Mouse (Mus musculus) hematopoietic multipotent progenitor cell, adult 10-12 weeks (in vitro differentiated cells): Measurements from ENCODE around the gene Pvr. TPM values are rescaled to one million over a fixed set of nuclear protein-coding genes. Genes with fewer than 3 reads are reported as not detected.

Experiments used
- polyA plus RNA-seq: library from polyadenylated mRNA; stranded (reverse); fragments of >175 nt; gene quantifications from 2 replicates; pipeline ENCODE4 v1.2.3, GENCODE M21; 2012; ENCODE audit warnings: low replicate concordance

Gene Pvr
- polyA plus RNA-seq: 2.9 and 3.6 TPM in 2 replicates

GRCm38 (mm10) chr7:19920506-19921261 lies at the start of gene Pvr:
Gene Pvr, minus strand, starts transcription at chr7:19921160.

DNA sequence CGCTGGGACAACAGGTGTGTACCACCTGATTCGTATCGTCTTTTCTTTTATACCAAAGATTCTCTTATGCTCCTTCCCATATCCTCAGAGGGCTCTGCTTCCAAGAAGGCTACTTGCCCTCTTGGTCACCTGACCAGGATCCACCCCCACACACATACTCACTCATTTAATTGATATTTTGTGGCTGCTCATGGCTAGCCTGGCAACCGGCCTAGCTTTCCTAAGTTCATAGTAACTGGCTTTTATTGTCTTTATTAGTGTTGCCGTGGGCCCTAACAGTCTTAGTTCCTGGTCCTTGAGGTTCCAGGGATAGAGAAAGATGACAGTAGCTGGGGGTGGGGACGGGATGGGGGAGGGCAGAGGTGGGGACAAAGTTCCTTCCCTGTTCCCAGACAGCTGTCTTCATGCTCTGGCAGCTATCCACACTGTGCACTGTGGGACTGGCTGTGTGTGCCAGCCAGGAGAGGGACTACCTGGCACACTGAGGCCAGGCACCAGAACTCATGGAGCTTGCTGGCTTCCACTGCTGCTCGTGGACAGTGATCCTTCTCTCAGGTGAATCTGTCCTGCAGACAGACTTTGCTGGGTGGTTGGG lies 44.1 kb upstream of the Pvr start, which contains the start of gene Ceacam20:
Gene Ceacam20 (plus strand): TSS at position 428 of the 595 bp plus-strand sequence.

DNA sequence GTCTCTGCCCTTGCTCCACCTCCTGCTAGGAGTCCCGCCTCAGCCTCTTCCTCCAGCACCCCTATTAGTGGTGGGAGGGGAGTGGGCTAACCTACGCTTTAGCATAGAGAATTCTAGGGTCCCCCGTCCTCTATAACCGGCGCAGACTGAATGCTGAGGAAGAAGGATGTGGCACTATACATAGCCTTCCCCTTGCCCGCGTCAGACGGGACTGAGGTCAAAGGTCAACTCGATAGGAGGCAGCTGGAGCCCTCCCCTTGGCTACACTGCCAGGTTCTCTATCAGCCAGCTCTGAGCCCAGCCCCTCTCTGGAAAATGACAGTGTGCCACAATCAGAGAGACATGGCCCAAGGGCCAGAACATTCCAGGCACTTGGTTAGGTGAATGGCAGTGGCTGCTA lies 29.6 kb upstream of the Pvr start, which contains the start of gene Igsf23:
Gene Igsf23 (minus strand): TSS at position 168 of the 400 bp plus-strand sequence.

GRCm38 (mm10) chr7:19887849-19888248 lies 33.1 kb downstream of the Pvr start, which contains the start of gene Ceacam19:
Gene Ceacam19, minus strand, starts transcription at chr7:19887965.

GRCm38 (mm10) chr7:19861199-19861598 lies 59.8 kb downstream of the Pvr start, which contains the start of gene Ceacam16:
Gene Ceacam16, minus strand, starts transcription at chr7:19861299.

Other genes with a start within 250 kb of the Pvr start
- gene Apoc2, start 243.2 kb downstream of the Pvr start, polyA plus RNA-seq: 1.4 and 6.6 TPM in 2 replicates
- 2.7 TPM in 1 of 2 replicates, not detected in the other for gene Gm44805, start 239.7 kb downstream of the Pvr start, polyA plus RNA-seq
- 0.61 TPM in 1 of 2 replicates, not detected in the other for gene Apoc4, start 239.7 kb downstream of the Pvr start, polyA plus RNA-seq
- gene Apoc1, start 228.5 kb downstream of the Pvr start, polyA plus RNA-seq: 0.67 and 8.3 TPM in 2 replicates
- 752 and 1,634 TPM in 2 replicates for gene Apoe, start 222.0 kb downstream of the Pvr start, polyA plus RNA-seq
- 85.0 and 96.7 TPM in 2 replicates for gene Tomm40, start 205.7 kb downstream of the Pvr start, polyA plus RNA-seq
- gene Nectin2, start 170.7 kb downstream of the Pvr start, polyA plus RNA-seq: 1.8 and 3.7 TPM in 2 replicates
- gene Bcam, start 150.1 kb downstream of the Pvr start, polyA plus RNA-seq: 3.2 and 3.8 TPM in 2 replicates
- 1.9 and 5.6 TPM in 2 replicates for gene Cblc, start 124.4 kb downstream of the Pvr start, polyA plus RNA-seq
- 173 and 280 TPM in 2 replicates for gene Bcl3, start 98.4 kb downstream of the Pvr start, polyA plus RNA-seq
- 0.61 TPM in 1 of 2 replicates, not detected in the other for gene Gm19345, start 69.2 kb downstream of the Pvr start, polyA plus RNA-seq
- 24.7 and 81.2 TPM in 2 replicates for gene Ceacam16, start 59.9 kb downstream of the Pvr start, polyA plus RNA-seq
- 0.17 and 0.21 TPM in 2 replicates for gene Ceacam19, start 33.2 kb downstream of the Pvr start, polyA plus RNA-seq
- gene Igsf23, start 29.6 kb upstream of the Pvr start, polyA plus RNA-seq: 0.71 and 3.1 TPM in 2 replicates
- not detected in 2 replicates for gene Ceacam20, start 44.3 kb upstream of the Pvr start, polyA plus RNA-seq
- gene Nlrp9b, start 70.3 kb upstream of the Pvr start, polyA plus RNA-seq: not detected in 2 replicates
- gene Vmn1r91, start 178.5 kb upstream of the Pvr start, polyA plus RNA-seq: not detected in 2 replicates
- not detected in 2 replicates for gene Gm16442, start 201.4 kb upstream of the Pvr start, polyA plus RNA-seq
- not detected in 2 replicates for gene Vmn1r93, start 217.9 kb upstream of the Pvr start, polyA plus RNA-seq
- gene Vmn1r94, start 247.2 kb upstream of the Pvr start, polyA plus RNA-seq: not detected in 2 replicates